Mouse (Mus musculus): ENCODE data around the gene Prickle3. TPM values are rescaled to one million over a fixed set of nuclear protein-coding genes. Genes with fewer than 3 reads are reported as not detected.
A peak's percentile ranks its signal among the peaks of the same experiment; 100 is the strongest.
"Not testable (repeated sequence)": the region's sequence is repeated elsewhere in the genome, so short reads cannot be mapped to it uniquely, and the experiment has no call there.

Prickle3 gene
- polyA plus RNA-seq, 1 experiment = 6.1 TPM

DNA sequence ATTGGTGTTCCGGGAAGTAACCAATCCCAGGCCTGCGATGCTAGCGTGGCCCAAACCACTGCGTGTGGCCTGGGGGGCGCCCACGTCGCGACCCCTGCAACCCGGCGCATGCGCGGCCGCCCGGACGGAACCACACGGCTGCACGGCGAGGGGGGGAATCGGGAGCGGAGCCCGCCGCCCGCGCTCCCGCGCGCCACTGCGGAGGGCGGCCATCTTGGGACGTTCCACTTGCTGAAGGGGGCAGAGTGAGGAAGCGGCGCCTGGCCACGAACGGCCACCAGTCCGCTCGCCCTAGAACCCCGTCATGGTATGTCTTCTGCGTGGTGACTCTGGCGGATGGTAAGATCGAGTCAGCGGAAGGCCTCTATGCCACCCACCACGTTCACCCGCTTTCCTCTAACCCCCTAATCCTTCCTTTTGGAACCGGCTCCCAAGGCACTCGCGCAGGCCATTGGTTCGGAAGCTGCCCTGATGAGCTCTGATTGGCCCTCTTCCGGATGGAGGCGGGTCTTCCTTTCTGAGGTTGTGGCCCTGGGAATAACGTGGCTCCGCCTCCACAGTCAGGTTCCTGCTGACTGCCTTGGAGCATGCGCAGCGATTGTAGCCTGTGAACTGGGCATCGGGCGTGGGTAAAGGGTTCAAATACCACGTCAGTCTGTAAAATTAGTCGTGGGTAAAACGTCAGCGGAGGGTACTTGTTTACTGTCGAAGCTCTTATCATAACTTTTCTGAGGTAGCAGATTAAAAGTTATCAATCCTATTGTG is 57.3 kb downstream of the Prickle3 start, which contains the start of gene Wdr45:
Gene Wdr45 (plus strand): TSS at position 199 of the 765 bp plus-strand sequence.
- peak within 1 kb of the TSS; percentile 86 for H3K27ac ChIP-seq (ENCODE audit: insufficient read depth, low read length)
- not testable (repeated sequence) for H3K9me3 ChIP-seq (replicated peaks; ENCODE audit: control insufficient read depth, insufficient read depth, low read length, poor library complexity, severe bottlenecking); H3K4me1 ChIP-seq (ENCODE audit: control insufficient read depth, insufficient read depth, low read length); H3K36me3 ChIP-seq (ENCODE audit: control insufficient read depth, insufficient read depth, low read length, poor library complexity, severe bottlenecking); H3K27me3 ChIP-seq (ENCODE audit: control insufficient read depth, insufficient read depth, low read length, poor library complexity, severe bottlenecking)
- H3K4me3 ChIP-seq (ENCODE audit: low read depth, low read length) = peak within 1 kb of the TSS; percentile 96
- H3K9ac ChIP-seq (ENCODE audit: low read depth, poor library complexity, severe bottlenecking) = peak within 1 kb of the TSS; percentile 95
- peak; percentile 63 for TF ChIP-seq POLR2A (IDR thresholded peaks at IDR 0.05; ENCODE audit: insufficient read depth, low read length)

DNA sequence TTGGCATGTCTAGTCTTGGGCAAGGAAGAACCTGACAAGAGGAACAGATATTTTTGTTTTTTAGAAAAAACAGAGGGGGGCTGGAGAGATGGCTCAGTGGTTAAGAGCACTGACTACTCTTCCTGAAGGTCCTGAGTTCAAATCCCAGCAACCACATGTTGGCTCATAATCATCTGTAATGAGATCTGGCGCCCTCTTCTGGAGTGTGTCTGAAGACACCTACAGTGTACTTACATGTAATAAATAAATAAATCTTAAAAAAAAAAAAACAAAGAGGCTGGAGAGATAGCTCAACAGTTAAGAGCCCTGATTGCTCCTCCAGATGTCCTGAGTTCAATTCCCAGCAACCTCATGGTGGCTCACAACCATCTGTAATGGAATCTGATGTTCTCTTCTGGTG is 59.0 kb downstream of the Prickle3 start:
- H3K9ac ChIP-seq (ENCODE audit: low read depth, poor library complexity, severe bottlenecking); H3K9me3 ChIP-seq (replicated peaks; ENCODE audit: control insufficient read depth, insufficient read depth, low read length, poor library complexity, severe bottlenecking); H3K4me3 ChIP-seq (ENCODE audit: low read depth, low read length); H3K4me1 ChIP-seq (ENCODE audit: control insufficient read depth, insufficient read depth, low read length); H3K27me3 ChIP-seq (ENCODE audit: control insufficient read depth, insufficient read depth, low read length, poor library complexity, severe bottlenecking); H3K36me3 ChIP-seq (ENCODE audit: control insufficient read depth, insufficient read depth, low read length, poor library complexity, severe bottlenecking); H3K27ac ChIP-seq (ENCODE audit: insufficient read depth, low read length): not testable (repeated sequence)

Other genes starting within 250 kb of the Prickle3 start
- gene Foxp3, start 83.6 kb upstream of the Prickle3 start, polyA plus RNA-seq (2011; ENCODE audit: insufficient read depth, insufficient read length, low read depth, missing spikeins) = not detected in 2 replicates
- gene Ppp1r3f, start 83.0 kb upstream of the Prickle3 start, polyA plus RNA-seq (2011; ENCODE audit: insufficient read depth, insufficient read length, low read depth, missing spikeins) = 7.0 and 11.5 TPM in 2 replicates
- gene Ccdc22, start 51.7 kb upstream of the Prickle3 start, polyA plus RNA-seq (2011; ENCODE audit: insufficient read depth, insufficient read length, low read depth, missing spikeins) = 12.1 and 13.1 TPM in 2 replicates
- gene Cacna1f, start 50.2 kb upstream of the Prickle3 start, polyA plus RNA-seq (2011; ENCODE audit: insufficient read depth, insufficient read length, low read depth, missing spikeins) = 0.14 and 0.16 TPM in 2 replicates
- 5.3 and 5.9 TPM in 2 replicates for gene Syp, start 18.8 kb upstream of the Prickle3 start, polyA plus RNA-seq (2011; ENCODE audit: insufficient read depth, insufficient read length, low read depth, missing spikeins)
- 239 and 246 TPM in 2 replicates for gene Plp2, start 14.1 kb downstream of the Prickle3 start, polyA plus RNA-seq (2011; ENCODE audit: insufficient read depth, insufficient read length, low read depth, missing spikeins)
- not detected in 2 replicates for gene Magix, start 24.0 kb downstream of the Prickle3 start, polyA plus RNA-seq (2011; ENCODE audit: insufficient read depth, insufficient read length, low read depth, missing spikeins)
- 14.7 and 17.1 TPM in 2 replicates for gene Gpkow, start 39.9 kb downstream of the Prickle3 start, polyA plus RNA-seq (2011; ENCODE audit: insufficient read depth, insufficient read length, low read depth, missing spikeins)
- gene Wdr45, start 57.1 kb downstream of the Prickle3 start, polyA plus RNA-seq (2011; ENCODE audit: insufficient read depth, insufficient read length, low read depth, missing spikeins) = 44.6 and 56.8 TPM in 2 replicates
- gene Gm45208, start 65.0 kb downstream of the Prickle3 start, polyA plus RNA-seq (2011; ENCODE audit: insufficient read depth, insufficient read length, low read depth, missing spikeins) = not detected in 2 replicates
- 53.8 and 67.7 TPM in 2 replicates for gene Praf2, start 71.2 kb downstream of the Prickle3 start, polyA plus RNA-seq (2011; ENCODE audit: insufficient read depth, insufficient read length, low read depth, missing spikeins)
- 20.4 and 28.9 TPM in 2 replicates for gene Ccdc120, start 93.6 kb downstream of the Prickle3 start, polyA plus RNA-seq (2011; ENCODE audit: insufficient read depth, insufficient read length, low read depth, missing spikeins)
- gene Tfe3, start 105.3 kb downstream of the Prickle3 start, polyA plus RNA-seq (2011; ENCODE audit: insufficient read depth, insufficient read length, low read depth, missing spikeins) = 65.8 and 81.6 TPM in 2 replicates
- gene Gripap1, start 132.5 kb downstream of the Prickle3 start, polyA plus RNA-seq (2011; ENCODE audit: insufficient read depth, insufficient read length, low read depth, missing spikeins) = 18.5 and 19.2 TPM in 2 replicates
- 8.3 and 8.6 TPM in 2 replicates for gene Kcnd1, start 165.0 kb downstream of the Prickle3 start, polyA plus RNA-seq (2011; ENCODE audit: insufficient read depth, insufficient read length, low read depth, missing spikeins)
- gene Otud5, start 184.1 kb downstream of the Prickle3 start, polyA plus RNA-seq (2011; ENCODE audit: insufficient read depth, insufficient read length, low read depth, missing spikeins) = 85.0 and 90.6 TPM in 2 replicates
- gene Pim2, start 221.0 kb downstream of the Prickle3 start, polyA plus RNA-seq (2011; ENCODE audit: insufficient read depth, insufficient read length, low read depth, missing spikeins) = 29.8 and 31.2 TPM in 2 replicates
- gene Slc35a2, start 226.8 kb downstream of the Prickle3 start, polyA plus RNA-seq (2011; ENCODE audit: insufficient read depth, insufficient read length, low read depth, missing spikeins) = 25.6 and 31.4 TPM in 2 replicates
- gene Pqbp1, start 242.0 kb downstream of the Prickle3 start, polyA plus RNA-seq (2011; ENCODE audit: insufficient read depth, insufficient read length, low read depth, missing spikeins) = 83.3 and 87.9 TPM in 2 replicates
- 41.6 and 44.9 TPM in 2 replicates for gene Timm17b, start 242.1 kb downstream of the Prickle3 start, polyA plus RNA-seq (2011; ENCODE audit: insufficient read depth, insufficient read length, low read depth, missing spikeins)

All from ES-Bruce4 (cell line).